Mouse (Mus musculus) retina, adult 2 months (tissue): ENCODE measurements around the gene Tmem132c.

Source experiments
- DNase-seq: peaks from one replicate; pipeline ENCODE4 v3.0.0-alpha.2; 2012; ENCODE audit warnings: low read depth, low spot score

Tmem132c gene

GRCm38 (mm10) chr5:127595676-127596075 is 354.1 kb downstream of the Tmem132c start:
- no peak for DNase-seq

GRCm38 (mm10) chr5:127596862-127597261 is 355.3 kb downstream of the Tmem132c start:
- no peak for DNase-seq

- DNase-seq, result no peak
Observed at GRCm38 (mm10) chr5:127602996-127603395, 361.4 kb downstream of the Tmem132c start.

GRCm38 (mm10) chr5:127607507-127607906 is 365.9 kb downstream of the Tmem132c start:
- DNase-seq, result no peak

- DNase-seq, result no peak
Observed at GRCm38 (mm10) chr5:127609191-127609714, 367.6 kb downstream of the Tmem132c start.

- DNase-seq, result no peak
Observed at GRCm38 (mm10) chr5:127610787-127611509, 369.3 kb downstream of the Tmem132c start.

GRCm38 (mm10) chr5:127611881-127612280 is 370.3 kb downstream of the Tmem132c start:
- no peak for DNase-seq

- DNase-seq, result no peak
Observed at GRCm38 (mm10) chr5:127612397-127612796, 370.8 kb downstream of the Tmem132c start.
